Mouse (Mus musculus): Measurements from ENCODE around the gene Cst6.
"Not testable (repeated sequence)": the region's sequence is repeated elsewhere in the genome, so short reads cannot be mapped to it uniquely, and the experiment has no call there.

The Cst6 gene

GRCm38 (mm10) chr19:5349502-5349873, at the start of gene Cst6:
Gene Cst6, minus strand, starts transcription at chr19:5349574.
- not testable (repeated sequence) for DNase-seq (ENCODE audit: low read depth, low spot score)

GRCm38 (mm10) chr19:5395371-5395770, 46.0 kb upstream of the Cst6 start:
- DNase-seq (ENCODE audit: low read depth, low spot score), result no peak

DNA sequence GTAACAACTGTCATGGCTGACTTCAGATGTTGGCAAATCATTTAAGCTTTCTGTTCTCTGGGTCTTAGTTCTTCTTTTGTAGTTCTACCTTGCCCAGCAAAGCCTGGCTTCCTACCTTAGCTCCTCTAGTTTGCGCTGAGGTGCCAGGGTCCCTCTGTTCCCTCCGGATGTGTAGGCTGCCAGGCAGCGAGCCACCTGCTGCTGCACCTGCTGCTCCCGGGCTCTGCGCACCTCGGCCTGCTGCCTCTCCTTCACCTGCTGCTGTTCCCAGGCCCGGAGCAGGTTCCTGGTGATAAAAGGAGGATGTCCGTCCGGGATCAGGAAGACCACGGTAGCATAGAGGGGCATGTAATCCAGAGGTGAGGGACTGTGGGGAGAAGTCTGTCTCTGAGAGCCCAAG, 44.8 kb upstream of the Cst6 start:
- DNase-seq (ENCODE audit: low read depth, low spot score), result no peak

GRCm38 (mm10) chr19:5392892-5393291, 43.5 kb upstream of the Cst6 start:
- DNase-seq (ENCODE audit: low read depth, low spot score), result no peak

DNA sequence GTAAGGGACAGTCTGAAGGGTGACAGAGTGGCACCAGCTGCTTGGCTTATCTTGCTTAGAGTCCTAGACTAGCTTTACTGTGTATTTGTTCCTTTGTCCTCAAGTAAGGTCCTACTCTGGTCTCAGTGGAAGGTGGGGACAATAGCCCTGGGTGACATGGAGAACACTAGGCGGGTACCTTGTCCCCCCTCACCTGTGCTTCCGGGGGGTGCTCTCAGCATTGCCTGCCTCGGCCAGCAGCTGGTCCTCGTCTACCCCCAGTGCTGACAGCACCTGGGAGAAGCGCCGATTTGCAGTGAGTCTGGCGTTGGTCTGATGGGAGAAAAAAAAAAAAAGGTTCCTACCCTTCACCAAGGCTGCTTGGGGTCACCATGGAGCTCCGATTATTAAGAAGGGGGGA, 41.0 kb upstream of the Cst6 start:
- DNase-seq (ENCODE audit: low read depth, low spot score), result no peak

DNA sequence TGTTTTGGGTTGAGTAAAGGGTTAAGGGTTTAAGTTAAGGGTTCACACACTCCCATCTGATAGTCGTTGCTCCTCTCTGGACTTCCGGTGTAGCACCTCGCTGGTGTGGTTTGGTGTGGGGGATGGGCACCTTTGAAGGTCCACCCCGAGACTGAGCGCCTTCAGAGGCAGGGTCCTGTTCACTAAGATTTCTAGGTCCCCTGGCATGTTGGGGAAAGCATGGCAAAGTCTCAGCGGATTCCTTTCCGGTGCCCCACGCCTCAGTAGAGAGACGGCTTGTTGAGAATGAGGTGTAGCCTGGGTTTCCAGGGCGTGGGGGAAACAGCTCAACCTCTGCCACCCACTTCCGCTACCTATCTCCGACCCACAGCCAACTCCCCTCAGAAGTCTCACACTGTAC, 40.3 kb upstream of the Cst6 start:
- peak; percentile 61 for DNase-seq (ENCODE audit: low read depth, low spot score)

- DNase-seq (ENCODE audit: low read depth, low spot score), result peak; percentile 98
Measured at GRCm38 (mm10) chr19:5388588-5389242, 39.3 kb upstream of the Cst6 start, which contains the start of gene Sart1. Gene Sart1, minus strand, starts transcription at chr19:5388703.

DNA sequence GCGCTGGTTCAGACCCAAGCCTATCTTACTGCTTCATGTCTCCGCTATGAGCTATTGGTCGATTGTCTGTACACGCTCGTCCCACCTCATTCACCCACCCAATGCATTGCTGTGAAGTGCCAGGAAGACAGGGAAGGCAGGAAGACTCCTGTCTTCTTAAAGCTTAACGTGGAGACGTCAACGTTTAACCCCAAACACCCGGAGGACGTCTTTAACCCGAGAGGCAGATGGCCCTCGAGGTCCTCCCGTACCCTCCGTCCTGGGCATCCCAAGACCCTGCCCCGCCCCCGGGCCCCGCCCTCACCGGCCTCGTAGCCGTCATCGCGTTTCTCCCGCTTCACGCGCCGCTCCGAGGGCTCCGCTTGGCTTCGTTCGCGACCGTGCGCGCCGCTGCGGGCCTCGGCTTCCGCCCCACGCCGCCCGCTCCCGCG, 38.7 kb upstream of the Cst6 start:
- peak; percentile 47 for DNase-seq (ENCODE audit: low read depth, low spot score)

GRCm38 (mm10) chr19:5384715-5385114, 35.3 kb upstream of the Cst6 start:
- DNase-seq (ENCODE audit: low read depth, low spot score), result no peak

DNA sequence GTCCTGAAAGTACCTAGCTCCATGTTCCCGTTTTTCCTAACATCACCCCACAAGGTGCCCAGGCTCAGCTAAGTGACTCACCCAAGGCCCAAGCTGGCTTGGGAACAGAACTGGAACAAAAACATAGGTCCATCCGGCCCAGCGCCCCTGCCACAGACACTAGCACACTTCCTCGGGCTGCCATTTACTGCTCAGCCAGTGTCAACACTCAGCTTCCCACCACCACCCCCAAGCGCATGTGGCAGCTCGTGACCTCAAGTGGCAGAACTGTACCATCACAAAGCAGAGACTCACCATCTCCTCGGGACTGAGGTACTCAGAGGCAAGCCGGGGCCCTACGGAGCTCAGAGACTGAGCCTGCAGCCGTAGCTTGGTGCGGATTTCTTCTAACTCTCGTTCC, 34.0 kb upstream of the Cst6 start:
- no peak for DNase-seq (ENCODE audit: low read depth, low spot score)

- no peak for DNase-seq (ENCODE audit: low read depth, low spot score)
Measured at GRCm38 (mm10) chr19:5377446-5377845, 28.1 kb upstream of the Cst6 start.

DNA sequence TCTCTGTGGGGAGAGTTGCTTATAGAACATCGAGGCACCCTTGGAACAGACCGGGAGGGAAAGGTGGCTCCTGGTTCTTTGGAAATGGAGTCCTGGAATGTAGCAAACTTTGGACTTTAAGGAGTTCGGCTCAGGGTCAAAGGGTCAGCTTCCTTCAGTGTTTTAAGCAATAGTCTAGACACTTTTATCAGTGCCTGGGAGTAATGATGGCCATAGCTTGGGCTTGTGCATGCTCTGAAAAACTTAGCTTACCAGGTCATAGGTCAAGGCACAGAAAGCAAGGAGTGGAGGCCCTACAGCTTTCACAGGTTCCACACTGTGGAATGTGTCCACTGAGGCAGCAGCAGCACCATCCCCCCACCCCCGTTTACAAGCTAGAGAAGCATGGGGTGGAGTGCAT, 25.4 kb upstream of the Cst6 start:
- no peak for DNase-seq (ENCODE audit: low read depth, low spot score)

DNA sequence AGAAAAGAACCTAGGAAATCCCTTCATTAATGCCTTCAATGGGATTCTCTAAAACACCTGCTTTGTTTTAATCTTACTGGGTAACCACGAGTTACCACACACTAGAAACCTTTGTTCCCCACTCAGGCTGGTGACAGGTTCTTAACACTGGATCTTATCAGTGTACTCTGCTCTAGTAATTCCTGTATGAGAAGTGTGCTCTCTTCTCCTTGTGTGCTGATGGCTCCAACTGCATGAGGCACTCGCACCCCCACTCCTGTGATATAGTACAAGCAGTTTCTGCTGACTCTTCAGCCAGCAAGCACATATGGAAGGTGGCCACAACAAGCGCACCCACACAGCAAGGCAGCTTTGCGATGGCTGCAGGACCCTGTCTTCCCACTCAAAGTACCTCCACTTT, 24.8 kb upstream of the Cst6 start:
- no peak for DNase-seq (ENCODE audit: low read depth, low spot score)

DNA sequence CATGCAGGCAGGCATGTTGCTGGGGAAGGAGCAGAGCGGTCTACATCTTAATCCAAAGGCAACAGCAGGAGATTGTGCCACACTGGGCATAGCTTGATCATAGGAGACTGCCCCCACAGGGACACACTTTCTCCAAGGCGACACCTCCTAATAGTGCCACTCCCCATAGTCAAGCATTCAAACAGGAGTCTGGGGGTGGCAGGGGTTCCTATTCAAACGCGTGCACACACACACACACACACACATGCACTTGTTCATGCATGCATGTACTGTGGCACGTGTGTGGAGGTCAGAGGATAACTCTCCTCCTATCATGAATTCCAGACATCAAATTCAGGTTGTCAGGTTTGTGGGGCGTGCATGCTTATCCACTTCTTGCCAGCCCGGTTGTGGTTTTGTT, 23.4 kb upstream of the Cst6 start:
- no peak for DNase-seq (ENCODE audit: low read depth, low spot score)

- peak; percentile 60 for DNase-seq (ENCODE audit: low read depth, low spot score)
Measured at GRCm38 (mm10) chr19:5370932-5371331, 21.6 kb upstream of the Cst6 start.

DNA sequence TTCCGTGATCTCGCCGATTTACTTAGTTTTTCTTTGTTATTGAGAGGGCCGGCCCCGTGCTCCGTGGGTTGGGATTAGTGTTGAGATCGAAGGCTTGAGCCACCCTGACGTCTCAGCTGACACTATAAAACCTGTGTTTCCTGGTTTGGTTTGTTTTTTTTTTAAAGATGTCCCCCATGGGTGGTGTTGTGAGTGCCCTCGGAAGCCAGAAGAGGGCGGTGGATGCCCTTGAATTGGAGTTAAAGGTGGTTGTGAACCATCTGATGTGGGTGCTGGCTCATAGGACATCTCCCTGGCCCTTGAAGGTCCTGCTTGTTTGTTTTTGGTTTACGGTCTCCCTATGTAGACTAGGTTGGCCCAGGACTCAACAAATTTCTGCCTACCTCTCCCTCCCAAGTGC, 18.1 kb upstream of the Cst6 start:
- DNase-seq (ENCODE audit: low read depth, low spot score), result peak; percentile 73

DNA sequence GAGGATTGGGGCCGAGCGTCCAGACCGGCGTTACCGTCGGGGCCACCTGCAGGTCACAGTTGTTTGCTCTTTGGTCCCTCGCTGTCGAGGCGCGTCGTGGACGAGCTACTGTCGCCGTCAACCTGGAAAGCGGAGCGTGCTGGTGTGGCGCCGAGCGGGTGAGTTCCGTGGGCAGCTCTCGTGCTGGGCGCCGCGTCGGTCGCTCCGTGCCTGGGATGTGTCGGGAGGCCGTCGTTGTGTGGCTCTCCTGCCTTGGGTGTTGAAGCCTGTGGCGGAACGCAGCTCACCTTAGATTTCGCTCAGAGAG, 17.6 kb upstream of the Cst6 start, which contains the start of gene Banf1:
TSS of gene Banf1 (minus strand) at position 116 of the 307 bp plus-strand sequence.
- DNase-seq (ENCODE audit: low read depth, low spot score), result no peak

- DNase-seq (ENCODE audit: low read depth, low spot score), result peak; percentile 99
Measured at GRCm38 (mm10) chr19:5366175-5367052, 17.0 kb upstream of the Cst6 start, which contains the start of gene Eif1ad. Gene Eif1ad, plus strand, starts transcription at chr19:5366741.

DNA sequence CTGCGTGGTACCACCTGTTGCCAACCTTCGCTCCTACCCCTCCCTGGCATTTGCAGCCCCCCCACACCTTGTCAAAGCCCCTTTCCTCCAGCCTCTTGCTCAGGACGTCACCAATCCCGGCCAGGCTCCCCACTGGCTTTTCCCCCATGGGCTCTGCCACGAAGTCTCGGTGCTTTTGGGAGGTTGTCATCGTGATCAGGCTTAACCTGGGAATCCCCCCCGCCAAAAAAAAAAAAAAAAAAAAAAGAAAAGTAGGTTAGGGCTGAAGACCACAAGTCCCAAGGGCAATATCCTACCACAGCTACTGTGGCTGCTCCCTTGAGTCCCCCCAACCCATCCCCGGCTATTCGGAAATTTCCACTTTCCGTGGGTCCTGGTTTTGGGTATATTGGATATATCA, 16.4 kb upstream of the Cst6 start:
- DNase-seq (ENCODE audit: low read depth, low spot score), result no peak

DNA sequence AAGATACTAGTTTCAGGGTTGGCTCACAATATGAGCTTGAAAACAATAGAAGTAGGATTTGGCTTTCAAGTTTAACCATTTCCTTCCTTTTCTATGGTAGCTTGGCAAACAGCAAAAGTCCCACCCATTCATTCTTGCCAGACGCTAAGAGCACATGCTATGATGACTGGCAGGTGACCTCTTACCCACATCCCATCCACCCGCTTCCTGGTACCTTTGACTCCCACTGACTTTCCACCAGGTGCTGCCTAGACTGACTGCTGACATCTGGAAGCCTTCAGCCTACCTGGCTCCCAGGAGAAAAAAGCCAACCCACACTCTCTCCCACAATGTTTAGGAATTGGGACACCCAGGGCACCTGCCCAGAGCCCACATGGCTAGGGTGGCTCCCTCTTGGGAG, 14.8 kb upstream of the Cst6 start:
- DNase-seq (ENCODE audit: low read depth, low spot score), result no peak

GRCm38 (mm10) chr19:5362186-5362585, 12.8 kb upstream of the Cst6 start:
- DNase-seq (ENCODE audit: low read depth, low spot score), result peak; percentile 74

DNA sequence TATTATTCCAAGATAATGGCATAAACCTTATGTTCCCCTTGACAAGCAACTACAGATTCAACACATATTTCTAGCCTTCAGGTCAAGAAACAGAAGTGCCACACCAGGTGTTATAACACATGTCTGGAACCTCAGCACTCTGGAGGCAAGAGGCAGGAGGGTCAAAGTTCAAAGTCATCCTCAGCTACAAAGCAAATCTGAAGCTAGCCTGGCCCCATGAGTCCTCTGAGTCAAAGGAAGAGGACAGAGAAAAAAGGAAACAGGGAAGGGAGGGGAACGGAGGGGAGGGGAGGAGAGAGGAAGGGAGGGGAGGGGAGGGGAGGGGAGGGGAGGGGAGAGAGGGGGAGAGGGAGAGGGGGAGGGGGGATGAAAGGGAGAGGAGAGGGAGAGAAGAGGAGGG, 6.7 kb upstream of the Cst6 start:
- DNase-seq (ENCODE audit: low read depth, low spot score), result peak; percentile 63

DNA sequence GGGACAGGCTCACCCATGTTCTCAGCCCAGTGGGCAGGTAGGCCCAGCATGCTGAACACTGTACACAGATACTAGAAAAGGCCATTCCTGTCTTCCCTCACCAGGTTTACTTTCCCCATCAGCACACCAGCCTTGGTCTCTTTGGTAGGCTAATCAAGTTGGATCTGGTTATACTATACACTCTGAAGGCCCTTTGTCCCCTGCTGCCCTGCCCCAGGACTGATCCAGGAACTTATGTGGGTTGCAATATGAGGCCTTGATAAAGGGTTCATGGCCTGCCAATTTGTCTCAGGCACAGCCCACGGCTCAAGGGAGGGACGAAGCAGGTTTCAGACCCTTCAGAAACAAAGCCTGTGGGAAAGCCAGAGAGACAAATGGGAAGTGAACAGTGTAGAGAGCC, 4.2 kb upstream of the Cst6 start:
- no peak for DNase-seq (ENCODE audit: low read depth, low spot score)

Data from ZHBTc4 (cell line).